Mouse (Mus musculus): ENCODE results near the gene 4933411K16Rik. TPM values are rescaled to one million over a fixed set of nuclear protein-coding genes. Genes with fewer than 3 reads are reported as not detected.
A peak's percentile ranks its signal among the peaks of the same experiment; 100 is the strongest.

4933411K16Rik gene
- polyA plus RNA-seq, 1 experiment: 0.18 TPM

GRCm38 (mm10) chr19:42033611-42034010 lies 18.4 kb upstream of the 4933411K16Rik start:
- no peaks in the 10 kb centered on the region for H3K27me3 ChIP-seq (ENCODE audit: control insufficient read depth, insufficient read depth, insufficient read length)
- peaks cover 33% of the 10 kb centered on the region for H3K79me2 ChIP-seq (ENCODE audit: control insufficient read depth, insufficient read depth)
- peaks cover 27% of the 10 kb centered on the region for H3K36me3 ChIP-seq (ENCODE audit: control insufficient read depth, insufficient read depth)
- H3ac ChIP-seq (ENCODE audit: control insufficient read depth, insufficient read length, low read depth): no peak overlapping the region
- TF ChIP-seq MAX (IDR thresholded peaks at IDR 0.05) (no peak), MYOG (IDR thresholded peaks at IDR 0.05; ENCODE audit: control insufficient read depth, extremely low read depth, insufficient read length) (no peak), CEBPB (IDR thresholded peaks at IDR 0.05; ENCODE audit: low read depth) (no peak), CTCF (IDR thresholded peaks at IDR 0.05; ENCODE audit: control insufficient read depth, insufficient read depth, insufficient read length) (no peak), FOSL1 (IDR thresholded peaks at IDR 0.05; ENCODE audit: insufficient read depth, low read length, poor library complexity, severe bottlenecking) (no peak), USF1 (IDR thresholded peaks at IDR 0.05; ENCODE audit: low read depth) (no peak), MYOD1 (IDR thresholded peaks at IDR 0.05; ENCODE audit: control insufficient read depth, insufficient read length, low read depth) (no peak)
- H3K79me3 ChIP-seq (ENCODE audit: low read depth): peaks cover 7% of the 10 kb centered on the region
- H3K4me3 ChIP-seq (ENCODE audit: insufficient read depth, poor library complexity, severe bottlenecking): no peak overlapping the region

- Histone ChIP-seq H3ac (ENCODE audit: control insufficient read depth, insufficient read length, low read depth) (no peak overlapping the region), H3K27me3 (ENCODE audit: control insufficient read depth, insufficient read depth, insufficient read length) (no peaks in the 10 kb centered on the region), H3K36me3 (ENCODE audit: control insufficient read depth, insufficient read depth) (peaks cover 27% of the 10 kb centered on the region), H3K4me3 (ENCODE audit: insufficient read depth, poor library complexity, severe bottlenecking) (no peak overlapping the region), H3K79me2 (ENCODE audit: control insufficient read depth, insufficient read depth) (peaks cover 27% of the 10 kb centered on the region), H3K79me3 (ENCODE audit: low read depth) (peaks cover 3% of the 10 kb centered on the region)
- TF ChIP-seq CTCF (IDR thresholded peaks at IDR 0.05; ENCODE audit: control insufficient read depth, insufficient read depth, insufficient read length): no peak
- no peak for TF ChIP-seq USF1 (IDR thresholded peaks at IDR 0.05; ENCODE audit: low read depth)
- TF ChIP-seq MAX (IDR thresholded peaks at IDR 0.05): no peak
- no peak for TF ChIP-seq MYOD1 (IDR thresholded peaks at IDR 0.05; ENCODE audit: control insufficient read depth, insufficient read length, low read depth)
- no peak for TF ChIP-seq CEBPB (IDR thresholded peaks at IDR 0.05; ENCODE audit: low read depth)
- no peak for TF ChIP-seq MYOG (IDR thresholded peaks at IDR 0.05; ENCODE audit: control insufficient read depth, extremely low read depth, insufficient read length)
- TF ChIP-seq FOSL1 (IDR thresholded peaks at IDR 0.05; ENCODE audit: insufficient read depth, low read length, poor library complexity, severe bottlenecking): no peak
These were observed 17.8 kb upstream of the 4933411K16Rik start for GRCm38 (mm10) chr19:42034146-42034775.

GRCm38 (mm10) chr19:42034881-42035455 lies 17.1 kb upstream of the 4933411K16Rik start:
- Histone ChIP-seq H3K79me3 (ENCODE audit: low read depth) (peaks cover 2% of the 10 kb centered on the region), H3K79me2 (ENCODE audit: control insufficient read depth, insufficient read depth) (peaks cover 20% of the 10 kb centered on the region), H3K27me3 (ENCODE audit: control insufficient read depth, insufficient read depth, insufficient read length) (no peaks in the 10 kb centered on the region), H3K4me3 (ENCODE audit: insufficient read depth, poor library complexity, severe bottlenecking) (no peak overlapping the region), H3K36me3 (ENCODE audit: control insufficient read depth, insufficient read depth) (peaks cover 27% of the 10 kb centered on the region), H3ac (ENCODE audit: control insufficient read depth, insufficient read length, low read depth) (no peak overlapping the region)
- no peak for TF ChIP-seq MYOD1 (IDR thresholded peaks at IDR 0.05; ENCODE audit: control insufficient read depth, insufficient read length, low read depth)
- TF ChIP-seq CTCF (IDR thresholded peaks at IDR 0.05; ENCODE audit: control insufficient read depth, insufficient read depth, insufficient read length): no peak
- TF ChIP-seq FOSL1 (IDR thresholded peaks at IDR 0.05; ENCODE audit: insufficient read depth, low read length, poor library complexity, severe bottlenecking): no peak
- no peak for TF ChIP-seq MAX (IDR thresholded peaks at IDR 0.05)
- TF ChIP-seq USF1 (IDR thresholded peaks at IDR 0.05; ENCODE audit: low read depth): no peak
- TF ChIP-seq MYOG (IDR thresholded peaks at IDR 0.05; ENCODE audit: control insufficient read depth, extremely low read depth, insufficient read length): no peak
- no peak for TF ChIP-seq CEBPB (IDR thresholded peaks at IDR 0.05; ENCODE audit: low read depth)

- Histone ChIP-seq H3K36me3 (ENCODE audit: control insufficient read depth, insufficient read depth) (peaks cover 27% of the 10 kb centered on the region), H3K4me3 (ENCODE audit: insufficient read depth, poor library complexity, severe bottlenecking) (no peak within 1 kb of the TSS), H3K79me3 (ENCODE audit: low read depth) (peaks cover 2% of the 10 kb centered on the region), H3ac (ENCODE audit: control insufficient read depth, insufficient read length, low read depth) (no peak within 1 kb of the TSS), H3K27me3 (ENCODE audit: control insufficient read depth, insufficient read depth, insufficient read length) (no peaks in the 10 kb centered on the region), H3K79me2 (ENCODE audit: control insufficient read depth, insufficient read depth) (peaks cover 13% of the 10 kb centered on the region)
- TF ChIP-seq MAX (IDR thresholded peaks at IDR 0.05): peak; percentile 55
- TF ChIP-seq MYOG (IDR thresholded peaks at IDR 0.05; ENCODE audit: control insufficient read depth, extremely low read depth, insufficient read length): no peak
- TF ChIP-seq CEBPB (IDR thresholded peaks at IDR 0.05; ENCODE audit: low read depth): no peak
- TF ChIP-seq CTCF (IDR thresholded peaks at IDR 0.05; ENCODE audit: control insufficient read depth, insufficient read depth, insufficient read length): peak; percentile 94
- TF ChIP-seq USF1 (IDR thresholded peaks at IDR 0.05; ENCODE audit: low read depth): no peak
These were observed 16.4 kb upstream of the 4933411K16Rik start, which contains the start of gene Ankrd2 for GRCm38 (mm10) chr19:42035456-42036248. Gene Ankrd2 (plus strand): TSS chr19:42036000.

GRCm38 (mm10) chr19:42036357-42036756 lies 15.7 kb upstream of the 4933411K16Rik start:
- peaks cover 6% of the 10 kb centered on the region for H3K79me2 ChIP-seq (ENCODE audit: control insufficient read depth, insufficient read depth)
- H3K4me3 ChIP-seq (ENCODE audit: insufficient read depth, poor library complexity, severe bottlenecking): no peak overlapping the region
- H3K36me3 ChIP-seq (ENCODE audit: control insufficient read depth, insufficient read depth): peaks cover 27% of the 10 kb centered on the region
- H3ac ChIP-seq (ENCODE audit: control insufficient read depth, insufficient read length, low read depth): no peak overlapping the region
- TF ChIP-seq FOSL1 (IDR thresholded peaks at IDR 0.05; ENCODE audit: insufficient read depth, low read length, poor library complexity, severe bottlenecking): no peak
- TF ChIP-seq MAX (IDR thresholded peaks at IDR 0.05): no peak
- no peak for TF ChIP-seq USF1 (IDR thresholded peaks at IDR 0.05; ENCODE audit: low read depth)
- TF ChIP-seq CTCF (IDR thresholded peaks at IDR 0.05; ENCODE audit: control insufficient read depth, insufficient read depth, insufficient read length): no peak
- no peak for TF ChIP-seq MYOG (IDR thresholded peaks at IDR 0.05; ENCODE audit: control insufficient read depth, extremely low read depth, insufficient read length)
- no peak for TF ChIP-seq CEBPB (IDR thresholded peaks at IDR 0.05; ENCODE audit: low read depth)
- TF ChIP-seq MYOD1 (IDR thresholded peaks at IDR 0.05; ENCODE audit: control insufficient read depth, insufficient read length, low read depth): no peak
- H3K27me3 ChIP-seq (ENCODE audit: control insufficient read depth, insufficient read depth, insufficient read length): no peaks in the 10 kb centered on the region
- no peaks in the 10 kb centered on the region for H3K79me3 ChIP-seq (ENCODE audit: low read depth)
